Mouse (Mus musculus) forebrain, postnatal 0 days (tissue): ENCODE results near the gene Depp1. TPM values are rescaled to one million over a fixed set of nuclear protein-coding genes. Genes with fewer than 3 reads are reported as not detected.

Source experiments
- ATAC-seq: fragments of 200-750 bp; cut with Nextera tagmentation; 2 replicates; pipeline ENCODE4 v1.8.0; 2017; ENCODE audit warnings: mild to moderate bottlenecking, moderate library complexity
- DNase-seq: peaks from one replicate; pipeline ENCODE4 v3.0.0-alpha.2; 2015
- H3K27ac ChIP-seq: fragments of 300-500 bp; sonication (generic); 2 replicates; pipeline ENCODE4 v1.5.1; 2014; ENCODE audit warnings: low read depth, mild to moderate bottlenecking, antibody characterized with exemption, low read length, moderate library complexity, mixed read lengths
- H3K27me3 ChIP-seq: fragments of 300-500 bp; sonication (generic); 2 replicates; pipeline ENCODE4 v1.6.1; 2014; ENCODE audit warnings: mild to moderate bottlenecking, low read length, mixed read lengths; ENCODE audit not compliant: insufficient read depth
- H3K36me3 ChIP-seq: fragments of 300-500 bp; sonication (generic); 2 replicates; pipeline ENCODE4 v1.6.1; 2014; ENCODE audit warnings: mild to moderate bottlenecking, moderate library complexity; ENCODE audit not compliant: insufficient read depth
- H3K4me1 ChIP-seq: fragments of 300-500 bp; sonication (generic); 2 replicates; pipeline ENCODE4 v1.6.1; 2014; ENCODE audit warnings: antibody characterized with exemption; ENCODE audit not compliant: insufficient read depth
- H3K4me2 ChIP-seq: fragments of 300-500 bp; sonication (generic); 2 replicates; pipeline ENCODE4 v1.6.1; 2014; ENCODE audit warnings: low read depth, mild to moderate bottlenecking, moderate library complexity
- H3K4me3 ChIP-seq: fragments of 300-500 bp; sonication (generic); 2 replicates; pipeline ENCODE4 v1.5.1; 2014; ENCODE audit warnings: low read depth, low read length, mixed read lengths
- H3K9ac ChIP-seq: fragments of 300-500 bp; sonication (generic); 2 replicates; pipeline ENCODE4 v1.6.1; 2014; ENCODE audit warnings: mild to moderate bottlenecking
- H3K9me3 ChIP-seq: fragments of 300-500 bp; sonication (generic); 2 replicates; pipeline ENCODE4 v1.6.1; 2016; ENCODE audit warnings: low read length
- CTCF ChIP-seq: sonication (generic); IDR thresholded peaks from 2 replicates; pipeline ENCODE4 v1.5.1; 2016; ENCODE audit warnings: antibody characterized with exemption, control low read depth, low read depth
- WGBS: fragments of 180-500 bp; shearing (Covaris S2); extraction: QIAGEN DNeasy Blood & Tissue Kit; methylation state at CpG from one replicate; pipeline ENCODE4 v1.1.7; 2014; 5-methylcytosine and 5-hydroxymethylcytosine counted together
- polyA plus RNA-seq: library from polyadenylated mRNA; unstranded; fragments of >200 nt; fragmentation: Nextera tagmentation; extraction: Ambion mirVana; gene quantifications from 2 replicates; pipeline ENCODE4 v1.2.1, GENCODE M21; 2015
- total RNA-seq: library from RNA; depleted of rRNA; stranded (reverse); fragments of >200 nt; gene quantifications from 2 replicates; pipeline ENCODE4 v1.2.3, GENCODE M21; 2014

Gene Depp1
- total and polyA plus RNA-seq, 2 experiments from 2014 or later = 1.6 to 2.6 TPM

- H3K4me2 ChIP-seq = no peak overlapping the region
- DNase-seq (no peak), ATAC-seq (no peak)
- no peaks in the 10 kb centered on the region for H3K9me3 ChIP-seq
- no peaks in the 10 kb centered on the region for H3K4me1 ChIP-seq
- no peaks in the 10 kb centered on the region for H3K27me3 ChIP-seq
- no peaks in the 10 kb centered on the region for H3K36me3 ChIP-seq
- H3K4me3 ChIP-seq = no peak overlapping the region
- no peak overlapping the region for H3K27ac ChIP-seq
- no peak for TF ChIP-seq CTCF
- no peak overlapping the region for H3K9ac ChIP-seq
- WGBS = 89% methylated on average over 4 of the region's 4 CpGs
Observed at GRCm38 (mm10) chr6:116671768-116672167, 21.4 kb downstream of the Depp1 start.

GRCm38 (mm10) chr6:116672349-116672748 lies 21.9 kb downstream of the Depp1 start:
- WGBS = 76% methylated on average over 5 of the region's 5 CpGs
- Histone ChIP-seq H3K4me3 (no peak overlapping the region), H3K9ac (no peak overlapping the region), H3K27ac (no peak overlapping the region), H3K36me3 (no peaks in the 10 kb centered on the region), H3K4me1 (no peaks in the 10 kb centered on the region), H3K9me3 (no peaks in the 10 kb centered on the region), H3K27me3 (no peaks in the 10 kb centered on the region), H3K4me2 (no peak overlapping the region)
- DNase-seq (no peak), ATAC-seq (no peak)
- TF ChIP-seq CTCF = no peak

GRCm38 (mm10) chr6:116673471-116674282 lies 23.3 kb downstream of the Depp1 start, which contains the start of gene Rassf4:
Rassf4 (minus strand) TSS chr6:116673952.
- H3K4me3 ChIP-seq = peak within 1 kb of the TSS; percentile 51
- no peaks in the 10 kb centered on the region for H3K4me1 ChIP-seq
- peak within 1 kb of the TSS; percentile 100 for H3K4me2 ChIP-seq
- DNase-seq = peak; percentile 72
- no peaks in the 10 kb centered on the region for H3K27me3 ChIP-seq
- no peak for TF ChIP-seq CTCF
- no peaks in the 10 kb centered on the region for H3K9me3 ChIP-seq
- peak within 1 kb of the TSS; percentile 55 for H3K9ac ChIP-seq
- WGBS = 2% methylated on average over 44 of the region's 44 CpGs
- no peak within 1 kb of the TSS for H3K27ac ChIP-seq
- ATAC-seq = peak; percentile 85
- H3K36me3 ChIP-seq = no peaks in the 10 kb centered on the region

- DNase-seq = no peak
- no peak; the same call in 1 of the 2 replicates for ATAC-seq
Observed at GRCm38 (mm10) chr6:116674283-116674886, 24.0 kb downstream of the Depp1 start.

GRCm38 (mm10) chr6:116676355-116676913 lies 26.0 kb downstream of the Depp1 start:
- 87% methylated on average over 10 of the region's 10 CpGs for WGBS
- DNase-seq = no peak

More at GRCm38 (mm10) chr6:116674283-116674886, 24.0 kb downstream of the Depp1 start:
- Histone ChIP-seq H3K27me3 (no peaks in the 10 kb centered on the region), H3K4me2 (peak overlapping the region; percentile 100), H3K36me3 (no peaks in the 10 kb centered on the region), H3K4me3 (peak overlapping the region; percentile 51), H3K9ac (no peak overlapping the region), H3K4me1 (no peaks in the 10 kb centered on the region), H3K27ac (no peak overlapping the region), H3K9me3 (no peaks in the 10 kb centered on the region)
- TF ChIP-seq CTCF = no peak
- WGBS = 20% methylated on average over 16 of the region's 16 CpGs

GRCm38 (mm10) chr6:116677321-116677720 lies 26.9 kb downstream of the Depp1 start:
- H3K36me3 ChIP-seq = no peaks in the 10 kb centered on the region
- no peak for TF ChIP-seq CTCF
- no peaks in the 10 kb centered on the region for H3K27me3 ChIP-seq
- no peak for ATAC-seq
- WGBS = 77% methylated on average over 6 of the region's 6 CpGs
- no peak overlapping the region for H3K9ac ChIP-seq
- H3K4me3 ChIP-seq = no peak overlapping the region
- H3K27ac ChIP-seq = no peak overlapping the region
- H3K4me1 ChIP-seq = no peaks in the 10 kb centered on the region
- no peaks in the 10 kb centered on the region for H3K9me3 ChIP-seq
- no peak overlapping the region for H3K4me2 ChIP-seq
- DNase-seq = no peak

More at GRCm38 (mm10) chr6:116676355-116676913, 26.0 kb downstream of the Depp1 start:
- H3K9me3 ChIP-seq = no peaks in the 10 kb centered on the region
- H3K9ac ChIP-seq = no peak overlapping the region
- H3K4me2 ChIP-seq = no peak overlapping the region
- H3K36me3 ChIP-seq = no peaks in the 10 kb centered on the region
- no peak for TF ChIP-seq CTCF
- ATAC-seq = no peak
- no peak overlapping the region for H3K4me3 ChIP-seq
- no peaks in the 10 kb centered on the region for H3K4me1 ChIP-seq
- H3K27ac ChIP-seq = no peak overlapping the region
- no peaks in the 10 kb centered on the region for H3K27me3 ChIP-seq
